Mouse (Mus musculus) cortical plate, adult 2 months (tissue): ENCODE measurements around the gene A030005L19Rik. TPM values are rescaled to one million over a fixed set of nuclear protein-coding genes. Genes with fewer than 3 reads are reported as not detected.
"Not testable (repeated sequence)": the region's sequence is repeated elsewhere in the genome, so short reads cannot be mapped to it uniquely, and the experiment has no call there.

ENCODE experiments used
- H3K27ac ChIP-seq: fragments of 200-500 bp; 2 replicates; pipeline ENCODE4 v1.5.1; 2012; ENCODE audit warnings: low read length, control low read depth, inconsistent platforms; ENCODE audit not compliant: insufficient read depth
- H3K4me1 ChIP-seq: fragments of 200-500 bp; 2 replicates; pipeline ENCODE4 v1.6.1; 2011; ENCODE audit warnings: low read length; ENCODE audit not compliant: control insufficient read depth, insufficient read depth
- H3K4me3 ChIP-seq: fragments of 200-500 bp; 2 replicates; pipeline ENCODE4 v1.5.1; 2011; ENCODE audit warnings: mild to moderate bottlenecking, low read length, control low read depth; ENCODE audit not compliant: insufficient read depth
- CTCF ChIP-seq: fragments of 200-500 bp; IDR thresholded peaks from 2 replicates; pipeline ENCODE4 v1.5.1; 2011; ENCODE audit warnings: mild to moderate bottlenecking, control low read depth, low read length; ENCODE audit not compliant: insufficient read depth; ENCODE audit errors: extremely low read depth
- POLR2A ChIP-seq: fragments of 200-500 bp; IDR thresholded peaks from 2 replicates; pipeline ENCODE4 v1.6.1; 2011; ENCODE audit warnings: mild to moderate bottlenecking, low read length, control low read depth; ENCODE audit not compliant: insufficient read depth; ENCODE audit errors: extremely low read depth
- polyA plus RNA-seq: library from polyadenylated mRNA; depleted of rRNA; stranded (reverse); fragments of >200 nt; gene quantifications from 2 replicates; pipeline ENCODE4 v1.2.3, GENCODE M21; 2012; rRNA removed

The A030005L19Rik gene
- polyA plus RNA-seq, 1 experiment: 2.2 TPM

- Histone ChIP-seq H3K4me1 (no peaks in the 10 kb centered on the region), H3K4me3 (no peak overlapping the region), H3K27ac (no peak overlapping the region)
- TF ChIP-seq POLR2A (no peak), CTCF (no peak)
Observed at GRCm38 (mm10) chr1:82938666-82939065, 25.5 kb downstream of the A030005L19Rik start.

DNA sequence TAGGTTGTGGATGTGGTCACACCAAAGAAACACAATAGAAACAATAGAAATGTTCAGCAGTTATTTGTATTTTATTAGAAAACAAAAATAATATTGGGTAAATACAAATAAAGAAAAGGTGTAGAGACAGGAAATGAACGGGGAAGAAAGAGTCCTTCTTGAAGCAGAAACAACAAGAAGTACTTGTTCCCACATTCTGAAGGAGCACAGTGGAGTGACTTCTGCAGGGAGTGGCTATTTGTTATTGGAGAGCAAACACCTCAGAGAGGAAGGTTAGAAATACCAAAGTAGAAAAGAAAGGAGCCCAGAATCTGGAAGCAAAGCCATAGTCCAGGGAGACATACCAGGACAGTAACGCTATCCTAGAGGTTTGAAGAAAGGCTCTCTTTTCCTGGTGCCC is 29.4 kb downstream of the A030005L19Rik start:
- not testable (repeated sequence) for H3K4me1 ChIP-seq, H3K27ac ChIP-seq, H3K4me3 ChIP-seq

GRCm38 (mm10) chr1:82943295-82943694 is 30.2 kb downstream of the A030005L19Rik start, which contains the start of gene A030003K21Rik:
TSS of gene A030003K21Rik (minus strand) at chr1:82943388.
- not testable (repeated sequence) for H3K4me3 ChIP-seq, H3K27ac ChIP-seq, H3K4me1 ChIP-seq

- H3K4me1 ChIP-seq, H3K27ac ChIP-seq, H3K4me3 ChIP-seq: not testable (repeated sequence)
Observed at GRCm38 (mm10) chr1:82946029-82946428, 32.9 kb downstream of the A030005L19Rik start.

DNA sequence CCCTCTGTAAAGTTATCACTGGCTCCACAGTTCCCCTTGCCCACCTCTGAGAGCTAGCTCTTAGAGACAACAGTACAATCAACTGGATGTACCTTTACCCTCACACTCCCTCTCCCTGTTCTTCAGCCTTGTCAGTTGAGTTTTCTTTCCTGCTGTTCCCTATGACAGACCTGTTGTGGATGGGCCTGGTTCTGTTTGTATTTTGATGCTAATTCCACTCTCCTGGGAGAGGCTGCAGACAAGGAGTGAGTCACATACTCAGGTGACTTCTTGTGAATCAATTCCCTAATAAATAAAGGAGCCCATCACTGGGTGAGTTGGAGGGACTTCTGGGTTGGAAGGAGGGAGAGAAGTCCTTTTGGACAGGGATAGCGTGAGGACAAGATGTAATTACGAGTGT is 35.5 kb downstream of the A030005L19Rik start:
- Histone ChIP-seq H3K27ac (no peak overlapping the region), H3K4me1 (no peaks in the 10 kb centered on the region), H3K4me3 (no peak overlapping the region)
- TF ChIP-seq CTCF (no peak), POLR2A (no peak)

GRCm38 (mm10) chr1:82955913-82956312 is 42.8 kb downstream of the A030005L19Rik start, which contains the start of gene Gm7544:
TSS of gene Gm7544 (minus strand) at chr1:82956013.
- H3K4me1 ChIP-seq, H3K27ac ChIP-seq, H3K4me3 ChIP-seq: not testable (repeated sequence)

GRCm38 (mm10) chr1:82959870-82960385 is 46.8 kb downstream of the A030005L19Rik start, which contains the start of gene Gm47955:
TSS of gene Gm47955 (plus strand) at chr1:82960286.
- TF ChIP-seq POLR2A (no peak), CTCF (no peak)
- H3K4me1 ChIP-seq: no peaks in the 10 kb centered on the region
- no peak within 1 kb of the TSS for H3K4me3 ChIP-seq
- no peak within 1 kb of the TSS for H3K27ac ChIP-seq

Other genes starting within 250 kb of the A030005L19Rik start
- 365 and 371 TPM in 2 replicates for gene Mff, start 188.4 kb upstream of the A030005L19Rik start, polyA plus RNA-seq
- not detected in 2 replicates for gene Tm4sf20, start 144.9 kb upstream of the A030005L19Rik start, polyA plus RNA-seq
- not detected in 2 replicates for gene Gm47791, start 142.1 kb upstream of the A030005L19Rik start, polyA plus RNA-seq
- 37.5 and 39.5 TPM in 2 replicates for gene Agfg1, start 73.8 kb upstream of the A030005L19Rik start, polyA plus RNA-seq
- gene A030014E15Rik, start 11.6 kb downstream of the A030005L19Rik start, polyA plus RNA-seq: 0.19 TPM in 1 of 2 replicates, not detected in the other
- gene Gm6217, start 18.1 kb downstream of the A030005L19Rik start, polyA plus RNA-seq: not detected in 2 replicates
- gene A030003K21Rik, start 30.1 kb downstream of the A030005L19Rik start, polyA plus RNA-seq: not detected in 2 replicates
- not detected in 2 replicates for gene Gm7544, start 42.7 kb downstream of the A030005L19Rik start, polyA plus RNA-seq
- gene Gm47955, start 47.0 kb downstream of the A030005L19Rik start, polyA plus RNA-seq: not detected in 2 replicates
- not detected in 2 replicates for gene Gm47959, start 87.2 kb downstream of the A030005L19Rik start, polyA plus RNA-seq
- gene Slc19a3, start 125.1 kb downstream of the A030005L19Rik start, polyA plus RNA-seq: 3.9 and 5.2 TPM in 2 replicates
- not detected in 2 replicates for gene Krtap28-10, start 129.2 kb downstream of the A030005L19Rik start, polyA plus RNA-seq
- gene Gm47969, start 131.6 kb downstream of the A030005L19Rik start, polyA plus RNA-seq: 0.09 TPM in 1 of 2 replicates, not detected in the other
- not detected in 2 replicates for gene A030005K14Rik, start 146.1 kb downstream of the A030005L19Rik start, polyA plus RNA-seq
- 0.30 TPM in 1 of 2 replicates, not detected in the other for gene Krtap28-13, start 147.6 kb downstream of the A030005L19Rik start, polyA plus RNA-seq
- gene Ccl20, start 203.4 kb downstream of the A030005L19Rik start, polyA plus RNA-seq: not detected in 2 replicates
- gene Daw1, start 246.4 kb downstream of the A030005L19Rik start, polyA plus RNA-seq: 0.30 and 0.56 TPM in 2 replicates